Mouse (Mus musculus): ENCODE results near the gene Ptpn4. TPM values are rescaled to one million over a fixed set of nuclear protein-coding genes. Genes with fewer than 3 reads are reported as not detected.
A peak's percentile ranks its signal among the peaks of the same experiment; 100 is the strongest.

Ptpn4 gene
- polyA plus RNA-seq, 1 experiment from 2014 or later, result 19.4 TPM

DNA sequence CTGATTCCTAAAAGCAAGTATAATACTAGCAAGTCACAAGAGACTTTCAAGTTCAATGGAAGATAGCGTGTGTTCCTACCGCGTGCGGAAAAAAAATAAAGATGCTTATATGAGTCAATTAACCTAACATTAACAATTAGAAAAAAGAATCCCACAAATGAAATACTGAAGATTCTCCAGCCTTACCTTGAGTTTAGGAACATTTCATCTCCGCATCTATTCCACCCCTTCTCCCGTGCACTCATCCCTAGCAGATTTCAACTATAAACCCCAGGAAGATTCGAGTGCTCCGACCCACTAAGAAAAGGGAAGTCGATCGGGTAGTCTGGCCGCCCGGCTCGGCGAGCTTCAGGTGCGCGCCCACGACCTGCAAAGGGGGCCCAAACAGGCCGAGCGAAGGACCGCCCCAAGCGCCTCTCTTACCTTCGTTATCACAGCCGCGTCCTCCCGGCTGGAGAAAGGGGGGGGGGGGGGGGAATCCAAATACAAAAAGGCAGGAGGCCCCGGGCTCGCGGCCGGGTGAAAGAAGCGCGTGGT, 866 bp downstream of the Ptpn4 start:
- Histone ChIP-seq H3K36me3 (ENCODE audit: control insufficient read depth, insufficient read depth, low read length) (no peaks in the 10 kb centered on the region), H3K4me2 (ENCODE audit: low read depth, low read length, severe bottlenecking) (peak overlapping the region; percentile 55), H3K9me3 (ENCODE audit: control insufficient read depth, low read length) (no peaks in the 10 kb centered on the region), H3K4me3 (ENCODE audit: low read depth, low read length) (peak overlapping the region; percentile 59), H3K4me1 (replicated peaks; ENCODE audit: control insufficient read depth, insufficient read depth, low read length) (no peaks in the 10 kb centered on the region), H3K27me3 (ENCODE audit: control insufficient read depth, insufficient read depth, low read length) (no peaks in the 10 kb centered on the region), H3K27ac (ENCODE audit: low read depth, low read length) (peak overlapping the region; percentile 80), H3K9ac (ENCODE audit: low read length) (peak overlapping the region; percentile 79)
- under 1% methylated on average over 28 of the region's 31 CpGs for WGBS
- ATAC-seq (replicated peaks; ENCODE audit: low FRiP score), result no peak; the same call in 1 of the 2 replicates
- DNase-seq (ENCODE audit: low spot score), result peak; percentile 76

DNA sequence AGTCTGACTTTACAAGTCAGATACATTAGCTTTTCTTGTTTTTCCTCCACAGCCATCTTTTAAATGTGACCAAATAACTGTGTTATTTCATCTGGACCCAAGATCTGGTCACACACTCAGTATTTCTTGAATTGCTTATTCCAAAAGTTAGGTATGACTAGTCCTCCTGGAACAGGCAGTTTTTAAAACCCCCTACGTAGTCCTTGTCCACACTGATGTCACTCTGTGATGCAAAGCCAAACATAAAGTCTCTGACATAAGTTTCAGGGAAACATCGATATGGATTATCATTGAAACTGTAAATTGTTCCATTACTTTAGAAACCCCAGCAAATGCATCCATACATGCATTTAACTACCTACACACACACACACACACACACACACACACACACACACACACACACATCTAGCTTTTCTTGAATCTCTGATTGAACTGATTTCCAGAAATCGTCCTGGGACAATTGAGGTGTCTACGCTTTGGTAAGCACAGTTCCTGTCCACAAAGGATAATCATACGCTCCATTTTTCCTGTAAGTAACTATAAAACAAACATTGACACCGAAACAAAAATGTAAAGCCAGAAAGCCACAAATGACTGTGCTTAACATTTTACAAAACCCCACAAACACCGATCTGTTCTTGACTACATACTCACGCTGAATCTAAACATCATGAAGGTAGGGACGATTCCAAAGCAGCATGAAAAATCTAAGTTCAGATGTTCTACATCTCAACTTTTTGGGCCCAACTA, 1.5 kb downstream of the Ptpn4 start:
- no peak for ATAC-seq (replicated peaks; ENCODE audit: low FRiP score)
- Histone ChIP-seq H3K27me3 (ENCODE audit: control insufficient read depth, insufficient read depth, low read length) (no peaks in the 10 kb centered on the region), H3K9ac (ENCODE audit: low read length) (peak overlapping the region; percentile 79), H3K9me3 (ENCODE audit: control insufficient read depth, low read length) (no peaks in the 10 kb centered on the region), H3K36me3 (ENCODE audit: control insufficient read depth, insufficient read depth, low read length) (no peaks in the 10 kb centered on the region), H3K4me1 (replicated peaks; ENCODE audit: control insufficient read depth, insufficient read depth, low read length) (no peaks in the 10 kb centered on the region), H3K27ac (ENCODE audit: low read depth, low read length) (no peak overlapping the region), H3K4me3 (ENCODE audit: low read depth, low read length) (peak overlapping the region; percentile 59), H3K4me2 (ENCODE audit: low read depth, low read length, severe bottlenecking) (peak overlapping the region; percentile 55)
- 19% methylated on average over 9 of the region's 9 CpGs for WGBS
- DNase-seq (ENCODE audit: low spot score), result no peak

GRCm38 (mm10) chr1:119828160-119828559, 9.3 kb downstream of the Ptpn4 start:
- DNase-seq (ENCODE audit: low spot score), result no peak
- no peak overlapping the region for H3K27ac ChIP-seq (ENCODE audit: low read depth, low read length)
- H3K4me2 ChIP-seq (ENCODE audit: low read depth, low read length, severe bottlenecking), result no peak overlapping the region
- H3K9ac ChIP-seq (ENCODE audit: low read length), result no peak overlapping the region
- no peak overlapping the region for H3K4me3 ChIP-seq (ENCODE audit: low read depth, low read length)
- H3K4me1 ChIP-seq (replicated peaks; ENCODE audit: control insufficient read depth, insufficient read depth, low read length), result no peaks in the 10 kb centered on the region
- no peaks in the 10 kb centered on the region for H3K27me3 ChIP-seq (ENCODE audit: control insufficient read depth, insufficient read depth, low read length)
- WGBS, result 97% methylated on average over 1 of the region's 1 CpGs
- H3K9me3 ChIP-seq (ENCODE audit: control insufficient read depth, low read length), result no peaks in the 10 kb centered on the region
- ATAC-seq (replicated peaks; ENCODE audit: low FRiP score), result no peak
- no peaks in the 10 kb centered on the region for H3K36me3 ChIP-seq (ENCODE audit: control insufficient read depth, insufficient read depth, low read length)

GRCm38 (mm10) chr1:119818704-119819103, 18.7 kb downstream of the Ptpn4 start:
- DNase-seq (ENCODE audit: low spot score) (no peak), ATAC-seq (replicated peaks; ENCODE audit: low FRiP score) (no peak)
- H3K36me3 ChIP-seq (ENCODE audit: control insufficient read depth, insufficient read depth, low read length), result no peaks in the 10 kb centered on the region
- H3K4me2 ChIP-seq (ENCODE audit: low read depth, low read length, severe bottlenecking), result no peak overlapping the region
- no peak overlapping the region for H3K9ac ChIP-seq (ENCODE audit: low read length)
- H3K9me3 ChIP-seq (ENCODE audit: control insufficient read depth, low read length), result no peaks in the 10 kb centered on the region
- no peak overlapping the region for H3K4me3 ChIP-seq (ENCODE audit: low read depth, low read length)
- WGBS, result 74% methylated on average over 1 of the region's 1 CpGs
- H3K27me3 ChIP-seq (ENCODE audit: control insufficient read depth, insufficient read depth, low read length), result no peaks in the 10 kb centered on the region
- no peaks in the 10 kb centered on the region for H3K4me1 ChIP-seq (replicated peaks; ENCODE audit: control insufficient read depth, insufficient read depth, low read length)
- no peak overlapping the region for H3K27ac ChIP-seq (ENCODE audit: low read depth, low read length)

DNA sequence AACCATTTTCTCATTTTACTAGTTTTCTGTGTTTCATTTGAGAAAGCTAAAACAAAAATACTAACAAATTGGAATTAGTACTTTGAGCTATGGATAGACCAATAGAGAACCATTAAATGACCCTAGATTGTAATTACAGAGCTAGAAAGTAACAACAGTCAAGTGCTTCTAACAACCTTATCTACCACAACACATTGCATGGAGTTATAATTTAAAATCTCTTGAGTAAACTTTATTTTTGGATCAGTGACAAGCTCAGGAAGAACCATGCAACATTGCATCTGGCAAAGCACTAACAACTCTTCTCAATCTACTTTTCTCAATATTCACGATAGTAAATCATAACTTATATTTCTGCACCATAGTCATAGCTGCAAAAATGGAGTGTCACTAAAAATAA, 29.7 kb downstream of the Ptpn4 start:
- Histone ChIP-seq H3K4me2 (ENCODE audit: low read depth, low read length, severe bottlenecking) (no peak overlapping the region), H3K36me3 (ENCODE audit: control insufficient read depth, insufficient read depth, low read length) (no peaks in the 10 kb centered on the region), H3K9ac (ENCODE audit: low read length) (no peak overlapping the region), H3K27me3 (ENCODE audit: control insufficient read depth, insufficient read depth, low read length) (no peaks in the 10 kb centered on the region), H3K4me1 (replicated peaks; ENCODE audit: control insufficient read depth, insufficient read depth, low read length) (no peaks in the 10 kb centered on the region), H3K9me3 (ENCODE audit: control insufficient read depth, low read length) (no peaks in the 10 kb centered on the region), H3K27ac (ENCODE audit: low read depth, low read length) (no peak overlapping the region), H3K4me3 (ENCODE audit: low read depth, low read length) (no peak overlapping the region)
- 94% methylated on average over 1 of the region's 1 CpGs for WGBS
- DNase-seq (ENCODE audit: low spot score) (no peak), ATAC-seq (replicated peaks; ENCODE audit: low FRiP score) (no peak)

GRCm38 (mm10) chr1:119805984-119806383, 31.4 kb downstream of the Ptpn4 start:
- WGBS, result 93% methylated on average over 2 of the region's 2 CpGs
- Histone ChIP-seq H3K4me1 (replicated peaks; ENCODE audit: control insufficient read depth, insufficient read depth, low read length) (no peaks in the 10 kb centered on the region), H3K9ac (ENCODE audit: low read length) (no peak overlapping the region), H3K27ac (ENCODE audit: low read depth, low read length) (no peak overlapping the region), H3K9me3 (ENCODE audit: control insufficient read depth, low read length) (no peaks in the 10 kb centered on the region), H3K4me3 (ENCODE audit: low read depth, low read length) (no peak overlapping the region), H3K36me3 (ENCODE audit: control insufficient read depth, insufficient read depth, low read length) (no peaks in the 10 kb centered on the region), H3K27me3 (ENCODE audit: control insufficient read depth, insufficient read depth, low read length) (no peaks in the 10 kb centered on the region), H3K4me2 (ENCODE audit: low read depth, low read length, severe bottlenecking) (no peak overlapping the region)
- DNase-seq (ENCODE audit: low spot score) (no peak), ATAC-seq (replicated peaks; ENCODE audit: low FRiP score) (no peak)

DNA sequence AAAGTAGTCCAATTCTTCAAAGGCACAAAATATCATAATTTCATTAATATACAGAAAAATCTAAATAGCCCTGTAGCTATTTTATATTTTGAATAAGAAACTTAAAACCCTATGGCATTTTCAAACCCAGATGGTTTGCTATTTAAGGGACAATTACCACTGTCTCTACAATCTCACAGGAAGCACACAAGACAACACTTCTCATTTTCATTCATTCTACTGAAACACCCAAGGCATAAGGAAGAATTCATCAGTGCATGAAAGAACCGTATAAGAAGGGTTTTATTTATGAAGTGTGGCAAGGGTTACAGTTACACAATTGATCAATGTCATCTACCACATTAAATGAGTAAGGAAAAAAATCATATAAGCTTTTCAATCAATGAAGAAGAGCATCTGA, 32.8 kb downstream of the Ptpn4 start:
- ATAC-seq (replicated peaks; ENCODE audit: low FRiP score) (no peak), DNase-seq (ENCODE audit: low spot score) (no peak)
- 85% methylated on average over 1 of the region's 1 CpGs for WGBS
- Histone ChIP-seq H3K4me2 (ENCODE audit: low read depth, low read length, severe bottlenecking) (no peak overlapping the region), H3K4me1 (replicated peaks; ENCODE audit: control insufficient read depth, insufficient read depth, low read length) (no peaks in the 10 kb centered on the region), H3K9ac (ENCODE audit: low read length) (no peak overlapping the region), H3K27me3 (ENCODE audit: control insufficient read depth, insufficient read depth, low read length) (no peaks in the 10 kb centered on the region), H3K27ac (ENCODE audit: low read depth, low read length) (no peak overlapping the region), H3K36me3 (ENCODE audit: control insufficient read depth, insufficient read depth, low read length) (no peaks in the 10 kb centered on the region), H3K9me3 (ENCODE audit: control insufficient read depth, low read length) (no peaks in the 10 kb centered on the region), H3K4me3 (ENCODE audit: low read depth, low read length) (no peak overlapping the region)

DNA sequence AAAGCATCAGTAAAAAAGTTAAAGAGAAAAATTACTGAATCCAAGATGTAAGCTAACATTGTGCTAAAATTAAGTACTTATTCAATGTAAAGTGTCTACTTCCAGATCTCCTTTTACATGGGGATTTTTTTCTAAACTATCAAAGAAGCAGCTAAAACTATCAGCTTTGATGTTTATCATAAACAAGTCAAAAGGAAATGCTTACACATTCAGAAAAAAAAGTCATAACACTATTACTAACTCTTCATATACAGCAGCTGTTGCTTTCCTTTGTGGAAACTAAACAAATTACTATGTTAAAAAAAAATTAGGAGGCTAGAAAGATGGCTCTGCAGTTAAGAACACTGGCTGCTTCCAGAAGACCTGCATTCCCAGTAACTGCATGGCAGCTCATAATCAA, 42.2 kb downstream of the Ptpn4 start:
- H3K9ac ChIP-seq (ENCODE audit: low read length), result no peak overlapping the region

GRCm38 (mm10) chr1:119794342-119794741, 43.1 kb downstream of the Ptpn4 start:
- Histone ChIP-seq H3K27me3 (ENCODE audit: control insufficient read depth, insufficient read depth, low read length) (no peaks in the 10 kb centered on the region), H3K4me3 (ENCODE audit: low read depth, low read length) (no peak overlapping the region), H3K4me2 (ENCODE audit: low read depth, low read length, severe bottlenecking) (no peak overlapping the region), H3K36me3 (ENCODE audit: control insufficient read depth, insufficient read depth, low read length) (no peaks in the 10 kb centered on the region), H3K9me3 (ENCODE audit: control insufficient read depth, low read length) (no peaks in the 10 kb centered on the region), H3K27ac (ENCODE audit: low read depth, low read length) (no peak overlapping the region), H3K4me1 (replicated peaks; ENCODE audit: control insufficient read depth, insufficient read depth, low read length) (no peaks in the 10 kb centered on the region), H3K9ac (ENCODE audit: low read length) (no peak overlapping the region)
- WGBS, result 96% methylated on average over 1 of the region's 1 CpGs
- DNase-seq (ENCODE audit: low spot score) (no peak), ATAC-seq (replicated peaks; ENCODE audit: low FRiP score) (0 out of 2 replicates have a peak, but pooled peaks have one; percentile 39)

More for the DNA sequence above, 42.2 kb downstream of the Ptpn4 start:
- no peaks in the 10 kb centered on the region for H3K36me3 ChIP-seq (ENCODE audit: control insufficient read depth, insufficient read depth, low read length)
- no peak for DNase-seq (ENCODE audit: low spot score)
- H3K4me3 ChIP-seq (ENCODE audit: low read depth, low read length), result no peak overlapping the region
- H3K27ac ChIP-seq (ENCODE audit: low read depth, low read length), result no peak overlapping the region
- no peaks in the 10 kb centered on the region for H3K27me3 ChIP-seq (ENCODE audit: control insufficient read depth, insufficient read depth, low read length)
- no peaks in the 10 kb centered on the region for H3K9me3 ChIP-seq (ENCODE audit: control insufficient read depth, low read length)
- no peak for ATAC-seq (replicated peaks; ENCODE audit: low FRiP score)
- H3K4me1 ChIP-seq (replicated peaks; ENCODE audit: control insufficient read depth, insufficient read depth, low read length), result no peaks in the 10 kb centered on the region
- no peak overlapping the region for H3K4me2 ChIP-seq (ENCODE audit: low read depth, low read length, severe bottlenecking)
